ENCODE assay signal across 21 mouse cellular contexts in genomic region chr11:4122226-4122625, GRCm38 (mm10). TPM values are rescaled to one million over a fixed set of nuclear protein-coding genes. Genes with fewer than 3 reads are reported as not detected.
"Had no signal": no experiment of that assay in that cellular context is flagged by ENCODE, and none has a peak within 500 bp of the region (broad histone marks: within the 10 kb centered on the region; RNA-seq: fewer than 3 reads in every experiment).

No protein-coding gene starts in this region.

- ATAC-seq: intestine, postnatal 0 days; midbrain, embryonic 13.5 days; midbrain, embryonic 16.5 days had no signal

- H3K27ac ChIP-seq: kidney, postnatal 0 days; layer of hippocampus, adult 2 months; limb, embryonic 10.5 days; limb, embryonic 13.5 days; liver, embryonic 13.5 days; midbrain, embryonic 10.5 days; midbrain, embryonic 13.5 days; neural tube, embryonic 13.5 days; stomach, embryonic 15.5 days had no signal

- DNase-seq: kidney, adult 2 months; kidney, postnatal 25 days; layer of hippocampus, adult 9-11 months; liver; liver, embryonic 13.5 days; right cerebral cortex, postnatal 25 days; spleen, adult 18-20 months; thymus, postnatal 25 days had no signal

- H3K9ac ChIP-seq: limb, embryonic 13.5 days; liver, embryonic 13.5 days; midbrain, embryonic 13.5 days; neural tube, embryonic 13.5 days; stomach, embryonic 15.5 days had no signal

- H3K9me3 ChIP-seq: limb, embryonic 10.5 days; stomach, embryonic 15.5 days had no signal

- H3K4me3 ChIP-seq: layer of hippocampus, adult 2 months; limb, embryonic 10.5 days; limb, embryonic 13.5 days; liver, embryonic 13.5 days; midbrain, embryonic 10.5 days; midbrain, embryonic 13.5 days; myocyte; neural tube, embryonic 13.5 days; stomach, embryonic 15.5 days had no signal

- H3K36me3 ChIP-seq: limb, embryonic 10.5 days; limb, embryonic 13.5 days; liver, embryonic 13.5 days; midbrain, embryonic 10.5 days; midbrain, embryonic 13.5 days; neural tube, embryonic 13.5 days; stomach, embryonic 15.5 days had no signal

- H3K4me2 ChIP-seq: limb, embryonic 13.5 days; midbrain, embryonic 13.5 days; neural tube, embryonic 13.5 days; stomach, embryonic 15.5 days had no signal

RNA-seq across cellular contexts. Expression of gene Sec14l2, which starts 1.0 kb away (rescaled TPM):
- total RNA-seq: monocyte, adult 5-6 weeks had no signal

RNA-seq across cellular contexts. Expression of gene Mtfp1, which starts 27.0 kb away (rescaled TPM):
- total RNA-seq: neutrophil, adult 5-6 weeks had no signal
